Mouse (Mus musculus) large intestine, adult 2 months (tissue): Measurements from ENCODE around the gene Hs3st3b1. TPM values are rescaled to one million over a fixed set of nuclear protein-coding genes. Genes with fewer than 3 reads are reported as not detected.
A peak's percentile ranks its signal among the peaks of the same experiment; 100 is the strongest.

Experiments
- DNase-seq: peaks from one replicate; pipeline ENCODE4 v3.0.0-alpha.2; 2012; ENCODE audit warnings: low read depth, low spot score
- WGBS: fragments of 180-500 bp; shearing (Covaris S2); methylation state at CpG from one replicate; pipeline ENCODE4 v1.1.7; 2018; 5-methylcytosine and 5-hydroxymethylcytosine counted together
- polyA plus RNA-seq: library from polyadenylated mRNA; depleted of rRNA; stranded (reverse); fragments of >200 nt; gene quantifications from 2 replicates; pipeline ENCODE4 v1.2.3, GENCODE M21; 2012; rRNA removed

The Hs3st3b1 gene
- polyA plus RNA-seq, 1 experiment = 2.5 TPM

DNA sequence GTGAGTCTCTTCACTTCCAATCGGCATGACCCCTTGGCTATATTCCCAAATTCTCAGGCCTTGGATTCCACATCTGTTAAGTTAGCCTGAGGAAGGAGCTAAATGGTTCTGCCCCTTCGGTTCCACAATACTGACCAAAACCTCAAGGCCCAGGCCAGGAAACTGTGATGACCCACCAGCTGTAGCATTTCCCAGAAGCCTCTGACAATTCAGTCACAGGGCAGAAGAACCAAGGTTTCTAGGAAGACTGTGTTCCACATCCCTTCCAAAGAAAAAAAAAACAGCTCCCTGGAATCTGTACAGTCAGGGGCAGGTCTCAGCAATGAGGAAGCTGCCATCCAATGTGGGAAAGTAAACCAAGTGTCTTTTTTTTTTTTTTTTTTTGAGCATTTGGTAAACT is 25.1 kb downstream of the Hs3st3b1 start:
- WGBS = 59% methylated on average over 2 of the region's 2 CpGs
- DNase-seq = no peak

DNA sequence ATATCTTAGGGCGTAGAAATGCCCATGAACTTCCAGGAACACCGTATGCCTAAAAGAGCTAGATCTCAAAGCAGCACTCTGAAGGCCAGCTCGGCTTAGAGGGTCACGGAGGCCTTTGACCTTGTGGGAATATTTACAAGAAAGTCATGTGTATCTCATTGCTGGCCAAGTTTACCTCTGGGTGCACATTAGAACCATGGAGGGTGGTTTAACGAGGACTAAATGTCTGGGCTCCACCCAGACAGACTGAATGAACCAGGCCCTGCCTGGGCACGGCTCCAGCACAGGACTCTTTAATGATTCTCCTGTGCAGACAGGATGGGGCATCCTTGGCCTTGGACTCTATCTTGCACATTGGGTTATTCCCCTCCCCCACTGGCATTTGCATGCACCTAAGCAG is 27.9 kb downstream of the Hs3st3b1 start:
- peak; percentile 57 for DNase-seq
- 22% methylated on average over 6 of the region's 6 CpGs for WGBS

DNA sequence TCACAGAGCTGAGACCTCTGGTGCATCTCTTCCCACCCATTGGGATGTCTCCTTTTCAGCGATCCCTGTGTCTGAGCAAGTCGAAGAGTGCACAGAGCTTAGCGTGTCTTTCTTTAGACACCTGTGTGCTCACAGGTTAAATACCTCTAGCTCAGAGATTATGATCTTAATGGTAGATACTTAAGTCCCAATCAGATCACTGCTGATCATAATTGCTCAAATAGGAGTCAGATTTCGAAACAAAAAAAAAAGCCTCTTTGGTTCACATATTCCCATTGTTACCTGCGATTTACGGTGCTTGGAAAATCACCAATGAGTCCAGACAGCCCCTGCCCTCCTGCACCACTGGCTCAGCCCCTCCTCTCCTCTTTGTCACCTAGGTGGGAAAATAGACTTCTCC is 28.5 kb downstream of the Hs3st3b1 start:
- WGBS = 74% methylated on average over 6 of the region's 6 CpGs
- DNase-seq = no peak

DNA sequence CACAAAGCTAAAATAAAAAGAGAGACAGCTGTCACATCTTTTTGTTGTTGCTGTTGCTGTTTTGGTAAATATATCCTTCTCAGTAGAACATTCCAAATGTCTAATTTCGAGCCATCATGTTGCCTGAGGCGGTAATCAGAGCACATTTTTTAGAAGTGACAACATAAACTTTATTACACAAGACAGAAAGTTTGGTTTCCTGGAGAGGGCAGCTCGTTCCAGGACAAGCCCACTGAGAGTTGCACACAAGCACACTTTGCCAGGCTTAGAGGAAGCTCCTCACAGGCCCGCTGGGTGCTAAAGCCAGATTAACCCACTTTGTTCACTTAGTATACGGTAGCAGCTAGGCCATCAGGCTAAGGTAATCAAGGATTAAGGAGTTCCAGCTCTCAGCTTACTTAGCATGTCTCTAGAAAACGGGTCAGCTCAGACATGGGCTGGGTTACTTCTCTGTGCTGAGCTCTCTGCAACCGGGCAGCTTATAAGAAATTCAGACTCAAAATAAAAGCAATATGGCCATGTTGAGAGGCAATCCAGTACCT is 30.5 kb downstream of the Hs3st3b1 start:
- DNase-seq = no peak
- 54% methylated on average over 7 of the region's 7 CpGs for WGBS

GRCm38 (mm10) chr11:63883385-63883784 is 38.7 kb downstream of the Hs3st3b1 start:
- no peak for DNase-seq
- 72% methylated on average over 3 of the region's 3 CpGs for WGBS

DNA sequence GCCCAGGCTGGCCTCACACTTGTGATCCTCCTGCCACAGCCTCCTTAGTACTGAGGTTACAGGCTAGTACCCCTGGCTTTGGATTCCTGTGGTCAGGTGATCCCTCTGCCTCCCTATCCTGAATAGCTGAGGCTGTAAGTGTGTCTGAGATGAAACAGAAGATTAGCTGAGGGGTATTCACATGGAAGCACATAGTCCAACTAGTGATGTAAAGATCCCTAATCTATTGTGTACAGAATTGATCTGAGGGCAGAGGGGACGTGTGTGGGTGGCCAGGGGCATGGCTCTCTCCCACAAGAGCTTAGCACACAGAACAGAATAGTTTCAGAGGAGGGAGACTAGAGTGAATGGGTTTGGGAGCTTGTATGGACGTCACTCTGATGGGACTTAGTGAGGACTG is 41.8 kb downstream of the Hs3st3b1 start:
- DNase-seq = no peak
- WGBS = 78% methylated on average over 2 of the region's 2 CpGs

GRCm38 (mm10) chr11:63879261-63879660 is 42.8 kb downstream of the Hs3st3b1 start:
- no peak for DNase-seq
- 55% methylated on average over 10 of the region's 10 CpGs for WGBS

DNA sequence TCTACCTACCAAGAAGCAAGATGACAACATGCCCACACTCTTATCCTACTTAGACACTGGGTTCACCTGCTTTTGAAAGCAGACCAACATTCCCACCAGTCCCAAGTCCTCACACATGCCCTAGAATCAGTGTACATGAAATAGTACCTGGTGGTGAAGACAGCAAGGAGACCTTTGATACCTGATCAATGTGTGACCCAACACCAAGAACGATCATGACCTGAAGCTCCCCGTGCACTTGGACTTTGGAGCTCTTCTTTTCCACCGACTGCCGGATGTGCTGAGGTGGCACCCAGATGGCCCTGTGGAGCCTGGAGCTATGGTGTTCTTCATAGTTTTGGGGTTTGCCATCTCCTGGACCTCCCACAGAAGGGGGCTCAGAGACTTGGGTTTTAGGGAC is 43.5 kb downstream of the Hs3st3b1 start:
- DNase-seq = no peak
- WGBS = 93% methylated on average over 4 of the region's 4 CpGs

GRCm38 (mm10) chr11:63862746-63863145 is 59.3 kb downstream of the Hs3st3b1 start:
- DNase-seq = peak; percentile 36
- 11% methylated on average over 1 of the region's 1 CpGs for WGBS

GRCm38 (mm10) chr11:63861982-63862381 is 60.1 kb downstream of the Hs3st3b1 start:
- DNase-seq = peak; percentile 7
- 33% methylated on average over 1 of the region's 1 CpGs for WGBS

- 82% methylated on average over 6 of the region's 6 CpGs for WGBS
- DNase-seq = no peak
Measured at GRCm38 (mm10) chr11:63851041-63851730, 70.9 kb downstream of the Hs3st3b1 start.

DNA sequence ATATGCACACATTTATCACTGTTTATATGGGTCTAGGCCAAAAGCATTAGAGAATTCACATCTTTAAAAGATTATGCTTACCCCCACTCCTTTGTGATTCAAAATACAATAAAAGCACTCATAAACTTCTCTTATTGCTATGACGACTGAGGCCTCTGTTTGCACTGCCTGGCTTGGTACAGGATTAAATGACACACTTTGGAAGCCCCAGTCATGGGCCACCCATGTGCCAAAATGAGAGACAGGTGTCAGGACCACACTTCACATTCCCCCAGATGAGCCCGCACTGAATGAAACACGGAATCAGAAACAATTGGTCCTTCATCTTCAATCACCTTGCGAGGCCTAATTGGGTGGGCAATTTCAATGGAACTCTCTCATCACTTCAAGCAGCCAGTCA is 71.8 kb downstream of the Hs3st3b1 start:
- WGBS = 57% methylated on average over 4 of the region's 4 CpGs
- no peak for DNase-seq

DNA sequence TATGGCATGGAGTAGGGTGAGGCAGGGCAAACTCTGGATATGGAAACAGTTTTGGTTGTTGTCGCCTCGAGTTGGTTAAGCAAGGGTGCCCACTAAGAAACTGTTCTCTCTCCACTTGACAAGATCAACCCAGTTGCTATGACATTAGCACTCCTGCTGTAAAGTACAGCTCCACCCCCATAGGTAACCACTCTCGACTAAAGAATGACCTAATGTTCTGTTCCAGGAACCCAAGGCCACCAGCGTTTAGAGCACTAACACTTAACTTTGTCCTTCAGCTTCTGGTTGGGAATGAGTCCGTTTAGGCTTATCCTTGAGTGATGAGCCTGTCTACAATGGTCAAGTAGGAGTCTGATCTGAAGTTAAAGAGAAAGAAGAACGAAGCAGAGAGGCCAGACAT is 76.7 kb downstream of the Hs3st3b1 start:
- no CpG with 5 or more reads among the region's 6 CpGs for WGBS
- no peak for DNase-seq

- WGBS = 41% methylated on average over 8 of the region's 8 CpGs
- no peak for DNase-seq
Measured at GRCm38 (mm10) chr11:63844701-63845100, 77.4 kb downstream of the Hs3st3b1 start.

DNA sequence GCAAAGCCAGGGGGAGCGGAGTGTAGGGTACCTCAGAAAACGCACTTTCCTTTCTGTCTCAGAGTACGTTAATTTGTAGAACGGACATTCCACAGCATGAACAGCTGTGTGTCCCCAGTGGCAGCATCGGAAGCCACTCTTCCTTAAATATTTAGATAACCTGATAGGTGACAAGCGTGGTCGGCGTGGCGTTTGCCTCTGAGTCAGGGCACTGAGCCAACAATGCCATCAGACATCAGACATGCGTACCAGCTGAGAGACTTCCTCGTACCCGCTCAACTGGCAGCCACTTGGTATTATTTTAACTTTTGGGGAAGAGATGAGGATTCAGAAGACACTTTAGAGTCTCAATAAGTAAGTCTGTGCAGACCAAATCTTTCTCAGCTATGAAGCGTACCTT is 84.6 kb downstream of the Hs3st3b1 start:
- 23% methylated on average over 13 of the region's 13 CpGs for WGBS
- DNase-seq = no peak

Other genes starting within 250 kb of the Hs3st3b1 start
- gene Cox10, start 157.2 kb upstream of the Hs3st3b1 start, polyA plus RNA-seq = 15.6 and 20.5 TPM in 2 replicates